Mouse (Mus musculus): ENCODE results near the gene Apobec3.

The Apobec3 gene

DNA sequence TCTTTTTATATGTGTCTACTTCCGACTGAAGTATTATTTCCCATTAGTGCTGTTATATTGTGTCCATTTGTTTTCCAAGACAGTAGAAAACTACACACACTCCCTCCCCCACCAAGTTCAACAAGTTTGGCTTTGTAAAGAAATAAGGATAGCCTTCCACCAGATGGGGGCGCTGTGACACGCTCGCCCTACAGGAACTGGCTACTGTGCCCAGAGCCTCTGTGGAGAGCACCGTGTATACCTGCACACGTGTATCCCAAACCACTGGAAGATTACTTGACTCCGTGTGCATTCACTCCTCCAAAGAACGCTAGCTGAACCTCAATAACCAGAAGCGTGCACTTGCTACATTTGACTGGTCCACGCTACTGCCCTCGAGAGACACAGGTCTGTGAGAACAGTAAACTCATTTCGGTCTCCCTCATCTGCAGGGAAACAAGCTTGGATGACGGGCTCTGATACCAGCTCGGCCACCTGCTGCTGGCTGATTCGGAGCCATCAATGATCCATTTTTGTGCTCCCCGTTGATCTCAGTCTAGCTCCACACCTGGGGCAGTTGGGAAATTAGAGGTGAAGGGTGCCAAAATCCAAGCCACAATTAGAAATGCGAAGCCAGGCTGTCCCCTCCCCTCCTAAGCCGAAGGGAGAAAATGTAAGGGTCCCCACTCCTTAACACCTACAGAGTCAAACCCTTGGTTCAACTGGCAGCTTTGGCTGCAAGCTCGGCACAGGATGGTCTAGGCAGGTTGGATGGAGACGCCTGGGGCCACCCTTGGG lies at the start of gene Apobec3:
Apobec3 (plus strand) TSS at position 224 of the 777 bp plus-strand sequence.
- DNase-seq (ENCODE audit: low spot score in 2 of 2) = peak in 1 of 2 experiments; percentile 68

DNA sequence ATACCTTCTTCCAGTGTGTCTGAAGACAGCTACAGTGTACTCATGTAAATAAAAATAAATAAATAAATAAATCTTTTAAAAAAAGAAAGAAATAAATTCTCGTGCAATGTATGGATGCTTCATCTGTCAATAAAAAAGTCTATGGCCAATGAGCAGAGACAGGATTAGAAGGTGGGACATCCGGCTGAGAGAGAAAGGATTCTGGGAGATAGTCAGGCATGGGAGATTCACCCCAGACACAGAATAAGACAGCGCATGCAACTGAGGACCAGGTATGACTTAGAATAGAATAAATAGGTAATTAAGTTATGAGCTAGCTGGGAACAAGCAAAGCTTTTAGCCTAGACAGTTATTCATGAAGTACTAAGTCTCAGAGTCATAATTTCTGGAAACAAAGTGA lies 48.5 kb upstream of the Apobec3 start:
- DNase-seq (ENCODE audit: low spot score in 2 of 2) = no peak

DNA sequence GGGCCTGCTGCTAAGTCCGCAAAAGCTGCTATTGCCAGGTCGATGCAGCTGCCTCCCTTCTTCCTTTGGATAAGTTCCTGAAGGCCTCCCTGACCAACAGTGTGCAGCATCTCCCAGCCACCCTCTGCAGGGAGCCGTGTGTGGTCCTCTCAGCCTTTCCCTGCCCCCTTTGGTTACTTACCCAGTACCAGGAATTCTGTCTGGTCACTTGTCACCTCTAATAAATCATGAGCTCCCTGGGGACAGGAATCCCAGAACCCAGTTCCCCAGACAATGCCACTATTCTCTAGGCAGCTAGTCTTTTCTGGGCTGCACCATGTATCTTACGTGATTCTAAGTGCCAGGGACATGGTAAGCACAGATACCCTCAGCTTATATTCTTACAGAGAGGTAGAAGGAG lies 45.5 kb upstream of the Apobec3 start:
- DNase-seq (ENCODE audit: low spot score in 2 of 2) = no peak

GRCm38 (mm10) chr15:79847100-79847499 lies 44.4 kb upstream of the Apobec3 start:
- peak; percentile 53 to 56 for DNase-seq (ENCODE audit: low spot score in 2 of 2)

DNA sequence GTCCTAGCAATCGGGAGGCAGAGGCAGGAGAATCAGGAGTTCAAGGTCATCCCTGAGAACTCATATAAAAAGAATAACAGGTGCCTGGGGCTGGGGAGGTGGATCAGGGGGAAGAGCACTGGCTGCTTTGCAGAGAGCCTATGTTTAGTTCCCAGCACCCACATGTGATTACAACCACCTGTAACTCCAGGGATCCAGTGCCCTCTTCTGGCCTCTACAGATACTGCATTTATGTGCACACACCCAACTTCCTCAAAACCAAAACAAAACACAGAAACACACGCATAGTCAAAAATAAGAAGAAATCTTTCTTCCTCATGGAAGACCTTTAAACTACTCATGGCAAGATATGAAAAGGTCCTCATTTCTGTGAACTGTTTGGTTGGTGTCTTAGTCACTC lies 41.3 kb upstream of the Apobec3 start:
- no peak for DNase-seq (ENCODE audit: low spot score in 2 of 2)

DNA sequence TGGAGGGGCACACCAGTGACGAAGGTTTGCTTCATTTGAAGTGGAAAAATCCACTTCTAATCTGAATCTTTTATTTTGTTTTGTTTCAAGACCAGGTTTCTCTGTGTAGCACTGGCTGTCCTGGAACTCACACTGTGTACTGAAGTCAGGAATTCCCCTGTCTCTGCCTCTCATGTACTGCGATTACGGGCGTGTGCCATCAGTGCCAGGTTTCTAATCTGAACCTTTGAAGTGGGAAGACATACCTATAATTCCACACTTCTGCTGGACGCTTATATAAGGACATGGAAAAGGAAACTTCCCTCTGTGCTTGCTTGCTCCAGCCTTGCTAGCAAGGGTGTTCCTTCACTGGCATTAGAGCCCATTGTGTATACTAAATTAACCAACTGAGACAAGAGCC lies 32.5 kb upstream of the Apobec3 start:
- DNase-seq (ENCODE audit: low spot score in 2 of 2) = no peak

DNA sequence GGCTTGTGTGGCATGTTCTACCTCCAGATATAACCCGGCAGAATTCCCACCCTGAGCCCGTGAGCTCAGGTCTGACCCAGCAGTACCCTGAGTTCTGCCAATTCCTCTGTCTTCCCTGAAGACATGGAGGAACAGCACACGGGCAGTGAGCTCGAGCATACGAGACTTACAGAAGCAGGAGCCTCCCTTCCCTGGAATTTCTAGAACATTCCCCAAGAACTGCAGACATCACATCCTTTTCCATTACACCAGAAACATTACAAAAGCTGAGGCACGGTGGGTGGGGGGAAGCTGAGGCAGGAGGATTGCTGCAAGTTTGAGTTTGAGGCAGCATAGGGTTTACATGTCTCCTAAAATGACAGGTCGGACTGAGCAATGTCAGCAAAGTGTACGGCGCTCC lies 31.6 kb upstream of the Apobec3 start:
- DNase-seq (ENCODE audit: low spot score in 2 of 2) = no peak

GRCm38 (mm10) chr15:79867260-79868002 lies 24.0 kb upstream of the Apobec3 start:
- DNase-seq (ENCODE audit: low spot score in 2 of 2) = no peak

GRCm38 (mm10) chr15:79873545-79873944 lies 17.9 kb upstream of the Apobec3 start:
- no peak for DNase-seq (ENCODE audit: low spot score in 2 of 2)

- DNase-seq (ENCODE audit: low spot score in 2 of 2) = no peak
Observed at GRCm38 (mm10) chr15:79873995-79874394, 17.5 kb upstream of the Apobec3 start.

DNA sequence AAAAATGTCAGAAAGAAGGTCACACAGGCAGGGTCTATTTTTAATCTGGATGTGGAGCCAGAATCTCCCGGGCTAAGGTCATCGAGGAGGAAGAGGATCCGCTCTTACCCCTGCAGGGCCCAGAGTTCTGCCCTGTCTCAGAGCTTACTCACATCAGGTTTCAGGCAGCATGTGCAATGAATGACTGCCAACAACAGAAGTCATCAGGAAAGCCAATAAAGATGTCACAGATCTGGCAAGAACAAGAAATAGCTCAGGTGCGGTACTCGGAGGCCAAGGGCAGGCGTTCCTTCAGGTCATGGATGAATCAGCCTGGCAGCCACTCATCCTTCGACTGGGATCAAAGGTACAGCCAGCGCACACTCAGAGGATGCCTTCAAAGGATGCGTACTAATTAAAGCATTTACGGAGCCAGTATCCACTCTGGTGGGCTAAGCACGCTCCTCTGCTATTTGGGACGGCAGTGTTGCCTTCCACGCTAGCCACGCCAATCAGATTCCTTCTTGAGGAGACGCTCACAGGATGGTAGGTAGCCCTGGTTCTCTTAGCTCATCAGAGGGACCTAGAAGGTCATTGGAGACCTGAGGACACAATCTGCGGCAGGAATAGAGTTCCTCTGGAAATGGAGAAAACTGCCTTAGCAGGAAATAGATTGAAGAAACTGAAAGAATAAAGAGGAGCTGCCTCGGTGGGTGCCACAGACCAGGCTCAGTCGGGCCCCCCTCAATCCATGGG lies 16.0 kb upstream of the Apobec3 start:
- no peak for DNase-seq (ENCODE audit: low spot score in 2 of 2)

- DNase-seq (ENCODE audit: low spot score in 2 of 2) = no peak
Observed at GRCm38 (mm10) chr15:79878725-79879136, 12.7 kb upstream of the Apobec3 start.

- DNase-seq (ENCODE audit: low spot score in 2 of 2) = peak; percentile 82 to 88
Observed at GRCm38 (mm10) chr15:79879319-79879718, 12.1 kb upstream of the Apobec3 start.

DNA sequence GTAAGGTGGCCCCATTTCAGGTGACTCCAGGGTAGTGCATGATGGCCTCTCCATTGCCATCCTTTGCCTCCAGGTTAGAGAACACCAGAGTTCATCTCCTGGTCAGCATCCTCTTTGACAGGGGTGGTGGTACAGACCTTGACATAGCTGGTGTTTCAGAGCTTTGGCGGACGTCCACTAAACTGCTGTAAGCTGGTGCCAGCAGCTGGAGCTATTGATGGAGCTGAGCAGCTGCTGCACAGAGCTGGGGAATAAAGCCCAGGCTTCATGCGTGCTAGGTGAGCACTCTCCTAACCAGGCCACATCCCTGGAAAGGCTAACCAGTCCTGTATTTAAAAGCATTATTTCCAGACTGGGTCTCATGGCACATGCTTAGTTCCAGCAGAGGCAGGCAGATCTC lies 11.0 kb upstream of the Apobec3 start:
- peak; percentile 33 to 38 for DNase-seq (ENCODE audit: low spot score in 2 of 2)

- DNase-seq (ENCODE audit: low spot score in 2 of 2) = peak; percentile 86 to 91
Observed at GRCm38 (mm10) chr15:79882623-79883267, 8.7 kb upstream of the Apobec3 start.

DNA sequence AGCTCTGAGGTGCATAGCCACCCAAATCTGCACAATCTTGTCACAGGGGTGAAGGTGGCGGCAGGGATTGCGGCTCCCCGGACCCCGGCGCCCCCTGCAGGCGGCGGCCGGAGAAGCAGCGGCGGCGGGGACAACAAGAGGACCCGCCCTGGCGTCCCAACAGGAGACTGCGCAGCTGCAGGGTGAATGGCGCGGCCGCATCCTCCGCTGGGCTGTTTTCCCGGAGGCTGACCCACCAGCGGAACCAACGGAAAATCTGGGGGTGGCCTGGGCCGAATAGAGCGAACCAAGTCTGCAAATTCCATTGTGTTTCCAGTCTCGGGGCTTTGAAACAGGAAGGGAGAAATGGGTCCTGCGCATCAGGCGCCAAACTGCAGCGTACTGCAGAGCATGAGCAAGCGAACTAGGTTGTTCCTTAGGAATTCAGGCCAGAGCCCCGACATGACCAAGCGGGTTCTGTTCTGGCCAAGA lies 8.1 kb upstream of the Apobec3 start:
- DNase-seq (ENCODE audit: low spot score in 2 of 2) = peak; percentile 95 to 96

GRCm38 (mm10) chr15:79884820-79885219 lies 6.6 kb upstream of the Apobec3 start:
- peak in 1 of 2 experiments; percentile 35 for DNase-seq (ENCODE audit: low spot score in 2 of 2)

DNA sequence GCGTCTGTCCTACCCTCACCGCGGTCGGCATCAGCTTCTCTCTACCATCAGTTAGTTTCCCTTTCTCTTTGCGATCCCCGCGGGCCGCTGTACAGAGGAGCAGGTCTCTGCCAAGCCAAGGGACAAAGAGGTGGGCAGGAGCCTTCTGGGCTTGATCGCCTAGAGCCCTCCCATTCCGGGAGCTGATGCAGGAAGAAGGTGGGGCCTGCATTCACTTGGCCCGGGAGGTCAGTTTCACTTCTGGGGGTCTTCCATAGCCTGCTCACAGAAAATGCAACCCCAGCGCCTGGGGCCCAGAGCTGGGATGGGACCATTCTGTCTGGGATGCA lies 718 bp downstream of the Apobec3 start:
- DNase-seq (ENCODE audit: low spot score in 2 of 2) = peak; percentile 61 to 68

DNA sequence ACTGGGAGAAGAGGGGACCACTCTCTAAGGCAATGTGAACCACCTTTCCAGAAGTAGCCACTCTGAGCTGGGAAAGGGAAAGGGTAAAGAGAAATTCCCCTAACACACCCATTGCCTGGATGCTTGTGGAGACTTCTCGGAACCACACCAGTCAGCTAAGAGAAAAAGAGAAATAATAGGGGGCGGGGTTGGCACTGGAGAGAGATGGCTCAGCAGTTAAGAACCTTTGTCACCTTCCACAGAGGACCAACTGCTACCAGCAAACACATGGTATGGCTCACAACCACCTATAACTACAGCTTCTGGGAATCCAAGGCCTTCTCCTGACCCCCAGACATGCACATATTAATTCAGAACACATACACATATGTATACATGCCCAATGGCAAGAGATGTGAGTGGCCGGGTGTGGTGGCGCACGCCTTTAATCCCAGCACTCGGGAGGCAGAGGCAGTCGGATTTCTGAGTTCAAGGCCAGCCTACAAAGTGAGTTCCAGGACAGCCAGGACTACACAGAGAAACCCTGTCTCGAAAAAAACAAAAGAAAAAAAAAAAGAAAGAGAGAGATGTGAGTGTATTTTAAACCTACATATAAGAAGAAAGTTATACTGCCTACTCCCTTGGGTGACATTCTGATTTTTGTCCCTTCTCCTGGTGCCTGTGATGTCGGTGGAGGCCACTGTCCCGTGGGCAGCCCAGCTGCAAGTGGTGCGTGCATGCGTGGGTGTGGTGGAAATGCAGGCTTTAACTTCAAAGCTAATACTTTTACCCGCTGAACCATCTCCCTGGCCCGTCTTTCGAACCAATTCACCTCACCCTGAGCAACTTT lies 1.8 kb downstream of the Apobec3 start:
- no peak for DNase-seq (ENCODE audit: low spot score in 2 of 2)

- no peak for DNase-seq (ENCODE audit: low spot score in 2 of 2)
Observed at GRCm38 (mm10) chr15:79893824-79894123, 2.3 kb downstream of the Apobec3 start.

DNA sequence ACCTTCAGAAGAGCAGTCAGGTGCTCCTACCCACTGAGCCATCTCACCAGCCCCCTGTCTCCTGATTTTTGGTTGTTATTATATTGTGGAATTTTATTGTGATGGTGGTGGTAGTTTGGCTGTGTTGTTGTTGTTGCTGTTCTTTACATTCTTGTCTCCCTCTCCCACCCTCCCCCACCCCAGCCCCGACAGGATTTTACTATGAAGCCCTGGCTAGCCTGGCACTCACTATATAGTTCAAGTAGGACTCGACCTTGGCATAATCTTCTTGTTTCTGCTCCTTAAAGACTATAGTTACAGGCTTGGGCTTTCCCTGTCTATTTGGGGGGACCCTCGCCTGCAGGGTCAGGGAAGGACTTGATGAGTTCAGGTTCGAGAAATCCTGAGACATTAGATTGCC lies 2.9 kb downstream of the Apobec3 start:
- DNase-seq (ENCODE audit: low spot score in 2 of 2) = no peak

All from right cerebral cortex, postnatal 10 days (tissue).